Mouse (Mus musculus) thymus, adult 2 months (tissue): Measurements from ENCODE around the gene Tmem35b. TPM values are rescaled to one million over a fixed set of nuclear protein-coding genes. Genes with fewer than 3 reads are reported as not detected.

ENCODE experiments used
- DNase-seq: peaks from one replicate; pipeline ENCODE4 v3.0.0; 2021
- H3K27ac ChIP-seq: fragments of 200-500 bp; 2 replicates; pipeline ENCODE4 v1.5.1; 2012; ENCODE audit warnings: low read length, control low read depth; ENCODE audit not compliant: control insufficient read depth, insufficient read depth
- H3K27me3 ChIP-seq: fragments of 200-500 bp; 2 replicates; pipeline ENCODE4 v1.6.1; 2012; ENCODE audit warnings: mild to moderate bottlenecking, low read length, moderate library complexity, mixed read lengths; ENCODE audit not compliant: control insufficient read depth, insufficient read depth
- H3K36me3 ChIP-seq: fragments of 200-500 bp; 2 replicates; pipeline ENCODE4 v1.6.1; 2012; ENCODE audit warnings: mild to moderate bottlenecking, low read length, moderate library complexity; ENCODE audit not compliant: control insufficient read depth, insufficient read depth
- H3K4me1 ChIP-seq: fragments of 200-500 bp; replicated peaks from 2 replicates; pipeline ENCODE4 v1.6.1; 2012; ENCODE audit warnings: low read length; ENCODE audit not compliant: control insufficient read depth, insufficient read depth
- H3K4me3 ChIP-seq: fragments of 200-500 bp; 2 replicates; pipeline ENCODE4 v1.5.1; 2012; ENCODE audit warnings: mild to moderate bottlenecking, low read length, control low read depth, moderate library complexity; ENCODE audit not compliant: control insufficient read depth, insufficient read depth
- CTCF ChIP-seq: fragments of 200-500 bp; IDR thresholded peaks from 2 replicates; pipeline ENCODE4 v1.5.1; 2012; ENCODE audit warnings: mild to moderate bottlenecking, control low read depth, low read length, moderate library complexity, borderline replicate concordance; ENCODE audit not compliant: control insufficient read depth, poor library complexity, insufficient read depth; ENCODE audit errors: extremely low read depth
- POLR2A ChIP-seq: fragments of 200-500 bp; IDR thresholded peaks from 2 replicates; pipeline ENCODE4 v1.6.1; 2012; ENCODE audit warnings: mild to moderate bottlenecking, low read length, control low read depth, moderate library complexity; ENCODE audit not compliant: control insufficient read depth, poor library complexity, insufficient read depth; ENCODE audit errors: extremely low read depth
- WGBS: fragments of 180-500 bp; shearing (Covaris S2); methylation state at CpG from one replicate; pipeline ENCODE4 v1.1.7; 2018; 5-methylcytosine and 5-hydroxymethylcytosine counted together
- polyA plus RNA-seq: library from polyadenylated mRNA; depleted of rRNA; stranded (reverse); fragments of >200 nt; gene quantifications from 2 replicates; pipeline ENCODE4 v1.2.3, GENCODE M21; 2012

The Tmem35b gene
- polyA plus RNA-seq, 1 experiment = 11.9 TPM

DNA sequence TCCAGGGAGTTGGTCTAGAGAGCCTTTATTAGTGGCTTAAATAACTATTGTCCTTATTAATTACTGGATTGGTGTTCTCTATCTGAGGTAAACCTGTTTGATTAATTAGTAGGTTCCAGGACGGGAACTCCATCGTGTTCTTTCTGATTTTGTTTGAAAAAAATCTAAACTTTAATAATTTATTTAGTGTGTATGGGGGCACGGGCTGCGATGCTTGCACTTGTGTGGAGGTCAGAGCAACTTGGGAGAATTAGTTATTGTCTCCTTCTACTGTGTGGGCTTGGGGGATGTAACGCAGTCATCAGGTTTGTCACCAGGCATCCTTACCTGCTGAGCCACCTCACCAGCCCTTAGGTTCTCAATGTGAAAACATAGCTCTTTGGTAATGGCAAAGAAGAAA is 43.6 kb downstream of the Tmem35b start:
- WGBS = 80% methylated on average over 5 of the region's 5 CpGs
- Histone ChIP-seq H3K36me3 (no peaks in the 10 kb centered on the region), H3K4me3 (no peak overlapping the region), H3K27me3 (peaks cover 18% of the 10 kb centered on the region; the same call in 1 of the 2 replicates), H3K4me1 (peaks cover 10% of the 10 kb centered on the region), H3K27ac (no peak overlapping the region)
- TF ChIP-seq POLR2A (no peak), CTCF (no peak)
- DNase-seq = no peak

DNA sequence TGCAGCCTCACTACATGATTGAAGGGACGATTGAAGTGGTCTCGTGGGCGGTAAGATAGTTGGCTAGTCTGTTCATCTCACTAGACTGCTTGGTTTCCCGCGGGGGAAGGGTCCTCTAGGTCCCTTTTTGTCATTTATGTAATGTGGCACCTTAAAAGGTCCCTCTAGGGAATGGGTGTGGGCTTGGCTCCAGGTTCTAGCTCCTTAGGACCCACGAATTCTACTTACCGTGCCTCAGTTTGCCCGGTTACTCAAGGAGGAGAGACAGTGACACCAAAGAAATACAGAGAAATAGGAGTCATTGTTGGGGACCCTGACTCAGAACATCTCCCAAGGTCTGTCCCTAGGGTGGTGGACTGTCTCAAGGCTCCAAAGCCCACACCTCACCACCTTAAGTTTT is 44.2 kb downstream of the Tmem35b start:
- DNase-seq = no peak
- H3K4me3 ChIP-seq = no peak overlapping the region
- WGBS = 24% methylated on average over 8 of the region's 8 CpGs
- no peak for TF ChIP-seq POLR2A
- TF ChIP-seq CTCF = no peak
- H3K27me3 ChIP-seq = peaks cover 18% of the 10 kb centered on the region; the same call in 1 of the 2 replicates
- no peak overlapping the region for H3K27ac ChIP-seq
- peaks cover 10% of the 10 kb centered on the region for H3K4me1 ChIP-seq
- no peaks in the 10 kb centered on the region for H3K36me3 ChIP-seq

DNA sequence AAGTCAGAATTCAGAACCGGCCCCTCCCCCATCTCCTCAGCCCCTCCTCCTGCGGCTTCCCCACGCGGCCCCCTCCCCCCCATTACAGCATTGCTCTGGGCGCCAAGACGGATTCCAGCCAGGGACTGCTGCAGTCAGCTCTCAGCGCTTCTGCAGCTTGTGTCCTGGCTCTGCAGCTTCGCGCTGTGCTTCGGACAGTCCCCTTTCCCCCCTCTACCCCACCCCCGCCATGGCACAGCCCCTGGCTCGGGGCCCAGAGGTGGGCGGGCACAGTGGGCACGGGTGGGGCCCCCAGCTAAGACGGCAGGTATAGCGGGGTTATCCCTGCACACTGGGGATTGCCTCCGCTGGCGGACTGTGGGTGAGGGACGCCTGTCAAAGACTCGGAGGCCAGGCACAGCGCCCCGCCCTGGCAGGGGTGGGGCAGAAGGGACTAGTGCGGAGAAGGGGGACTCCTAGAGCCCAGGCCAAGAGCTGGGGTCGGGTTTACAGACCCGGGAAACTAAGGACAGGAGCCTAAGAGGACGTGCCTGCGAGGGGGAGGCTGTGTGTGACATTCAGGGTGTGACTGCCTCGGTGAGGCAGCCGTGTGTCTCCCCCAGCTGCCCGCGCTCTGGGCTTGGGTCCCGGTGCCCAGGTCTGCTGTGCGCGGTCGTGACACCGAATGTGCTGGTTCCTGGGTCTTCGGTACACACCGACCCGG is 44.9 kb downstream of the Tmem35b start:
- DNase-seq = peak; percentile 18
- Histone ChIP-seq H3K27ac (no peak overlapping the region), H3K36me3 (no peaks in the 10 kb centered on the region), H3K27me3 (peaks cover 18% of the 10 kb centered on the region; the same call in 1 of the 2 replicates), H3K4me3 (peak overlapping the region; percentile 14; the same call in 1 of the 2 replicates), H3K4me1 (peaks cover 10% of the 10 kb centered on the region)
- TF ChIP-seq POLR2A (no peak), CTCF (no peak)
- 2% methylated on average over 39 of the region's 39 CpGs for WGBS

DNA sequence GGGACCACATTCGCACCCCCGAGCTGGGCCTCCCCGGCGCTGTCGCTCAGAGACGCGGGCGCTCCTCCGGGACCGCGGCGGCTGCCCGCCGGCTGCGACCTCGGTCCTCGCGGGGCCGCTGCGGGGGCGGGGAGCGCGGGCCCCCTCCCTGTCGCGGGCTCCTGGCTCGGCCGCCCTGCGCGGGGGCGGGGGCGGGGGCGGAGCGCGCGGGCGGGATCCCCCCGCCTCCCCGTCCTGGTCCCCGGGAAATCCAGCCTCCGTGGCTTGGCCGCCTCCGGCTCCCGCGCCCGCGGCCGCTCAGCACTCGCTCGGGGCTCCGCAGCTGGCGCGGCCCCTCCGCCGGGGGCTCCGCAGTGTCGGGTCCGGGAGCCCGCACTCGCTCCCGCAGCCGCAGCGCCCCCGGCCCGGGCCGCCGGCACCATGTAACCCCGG is 45.4 kb downstream of the Tmem35b start, which contains the start of gene Dlgap3:
TSS of gene Dlgap3 (plus strand) at position 291 of the 432 bp plus-strand sequence.
- no peak for TF ChIP-seq CTCF
- TF ChIP-seq POLR2A = no peak
- WGBS = 2% methylated on average over 67 of the region's 67 CpGs
- peaks cover 10% of the 10 kb centered on the region for H3K4me1 ChIP-seq
- H3K36me3 ChIP-seq = no peaks in the 10 kb centered on the region
- peak; percentile 4 for DNase-seq
- peak within 1 kb of the TSS; percentile 29 for H3K4me3 ChIP-seq
- no peak within 1 kb of the TSS for H3K27ac ChIP-seq
- H3K27me3 ChIP-seq = peaks cover 18% of the 10 kb centered on the region; the same call in 1 of the 2 replicates

DNA sequence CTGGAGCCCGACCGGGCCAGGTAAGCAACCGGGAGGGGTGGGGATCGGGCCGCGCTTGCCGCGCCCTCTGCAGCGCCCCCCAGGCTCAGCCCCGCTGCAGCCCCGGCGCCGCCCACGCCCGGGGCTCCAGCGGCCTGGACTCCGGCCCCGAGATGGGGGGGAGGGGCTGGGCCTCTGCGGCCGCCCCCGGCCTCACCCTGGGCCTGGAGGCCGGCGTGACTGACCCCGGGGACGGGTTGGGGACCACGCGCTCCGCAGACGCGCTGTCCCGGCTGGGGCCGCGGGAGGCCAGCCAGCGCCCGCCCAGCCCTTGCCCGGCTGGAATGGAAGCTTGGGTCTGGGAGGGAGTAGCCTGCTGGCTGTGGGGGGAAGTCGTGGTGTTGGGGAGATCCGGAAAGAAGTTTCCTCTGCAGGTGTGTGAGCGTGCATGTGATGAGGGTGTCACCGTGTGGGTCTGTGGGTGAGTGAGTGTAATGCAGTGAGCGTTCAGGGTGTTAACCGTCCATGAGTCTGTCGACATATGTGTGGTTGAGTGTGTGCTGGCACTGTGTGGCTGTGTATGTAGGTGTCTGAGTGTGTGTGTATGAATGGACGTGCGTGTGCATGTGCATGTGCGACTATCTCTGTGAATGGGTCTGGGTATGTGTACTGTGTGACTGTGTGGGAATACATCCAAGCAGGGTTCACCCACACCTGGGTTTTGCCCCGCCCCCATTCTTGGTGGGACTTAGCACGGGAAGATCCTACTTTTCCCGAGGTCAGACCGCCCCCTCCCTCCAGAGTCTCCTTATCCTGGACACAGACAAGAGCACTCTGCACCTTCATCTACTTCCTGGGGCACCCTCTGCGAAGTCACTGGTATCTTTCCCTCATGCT is 46.1 kb downstream of the Tmem35b start:
- Histone ChIP-seq H3K27ac (no peak overlapping the region), H3K27me3 (peaks cover 18% of the 10 kb centered on the region; the same call in 1 of the 2 replicates), H3K4me3 (peak overlapping the region; percentile 29), H3K36me3 (no peaks in the 10 kb centered on the region), H3K4me1 (peaks cover 10% of the 10 kb centered on the region)
- WGBS = 3% methylated on average over 51 of the region's 51 CpGs
- TF ChIP-seq CTCF = no peak
- TF ChIP-seq POLR2A = no peak
- DNase-seq = peak; percentile 2

DNA sequence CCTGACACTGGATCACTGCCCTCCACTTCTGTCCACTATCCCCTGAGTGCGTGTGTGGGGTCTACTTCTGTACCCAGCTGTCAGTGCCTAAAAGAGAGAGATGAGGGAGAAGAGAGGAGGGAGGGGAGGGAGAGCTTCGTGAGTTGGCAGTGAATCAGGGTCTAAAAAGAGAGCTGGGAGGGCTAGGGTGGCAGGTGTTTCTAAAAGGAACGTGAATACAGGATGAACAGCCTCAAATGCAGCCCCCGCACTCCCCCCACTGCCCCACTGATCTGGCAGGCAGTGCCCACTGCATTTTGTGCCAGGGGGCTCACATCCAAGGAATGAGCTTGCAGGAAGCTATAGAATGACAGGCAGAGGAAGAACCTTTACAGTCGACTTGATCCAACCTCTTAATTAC is 47.4 kb downstream of the Tmem35b start:
- no peak for DNase-seq
- Histone ChIP-seq H3K36me3 (no peaks in the 10 kb centered on the region), H3K4me1 (peaks cover 10% of the 10 kb centered on the region), H3K27ac (no peak overlapping the region), H3K27me3 (peaks cover 18% of the 10 kb centered on the region; the same call in 1 of the 2 replicates), H3K4me3 (no peak overlapping the region)
- TF ChIP-seq POLR2A (no peak), CTCF (no peak)
- WGBS = 53% methylated on average over 5 of the region's 5 CpGs
